Mouse (Mus musculus): ENCODE measurements around the gene Arhgef26.

Arhgef26 gene

GRCm38 (mm10) chr3:62454096-62454495 is 116.0 kb downstream of the Arhgef26 start:
- peak; percentile 17 to 21 for DNase-seq

GRCm38 (mm10) chr3:62455854-62456253 is 117.7 kb downstream of the Arhgef26 start:
- DNase-seq: peak; percentile 27 to 58

- DNase-seq: peak; percentile 78 to 82
Measured at GRCm38 (mm10) chr3:62458284-62459013, 120.3 kb downstream of the Arhgef26 start.

- DNase-seq: no peak
Measured at GRCm38 (mm10) chr3:62459483-62459882, 121.3 kb downstream of the Arhgef26 start.

- no peak for DNase-seq
Measured at GRCm38 (mm10) chr3:62464276-62464675, 126.1 kb downstream of the Arhgef26 start.

GRCm38 (mm10) chr3:62470179-62470578 is 132.0 kb downstream of the Arhgef26 start:
- DNase-seq: no peak

GRCm38 (mm10) chr3:62484340-62484739 is 146.2 kb downstream of the Arhgef26 start:
- DNase-seq: no peak

GRCm38 (mm10) chr3:62492568-62492967 is 154.4 kb downstream of the Arhgef26 start:
- no peak for DNase-seq

- no peak for DNase-seq
Measured at GRCm38 (mm10) chr3:62499327-62499726, 161.2 kb downstream of the Arhgef26 start.

GRCm38 (mm10) chr3:62505166-62505900 is 167.2 kb downstream of the Arhgef26 start:
- no peak for DNase-seq

- peak; percentile 99 for DNase-seq
Measured at GRCm38 (mm10) chr3:62506488-62507205, 168.5 kb downstream of the Arhgef26 start, which contains the start of gene Dhx36. TSS of gene Dhx36 (minus strand) at chr3:62507004.

GRCm38 (mm10) chr3:62507206-62507647 is 169.1 kb downstream of the Arhgef26 start:
- DNase-seq: no peak
